Mouse (Mus musculus): ENCODE measurements around the gene Bglap. TPM values are rescaled to one million over a fixed set of nuclear protein-coding genes. Genes with fewer than 3 reads are reported as not detected.

Bglap gene
- polyA plus RNA-seq, 1 experiment from 2014 or later, result 18.4 TPM

- Histone ChIP-seq H3K9ac (no peak overlapping the region), H3K9me3 (replicated peaks) (no peaks in the 10 kb centered on the region), H3K27ac (replicated peaks) (no peak overlapping the region), H3K27me3 (no peaks in the 10 kb centered on the region), H3K4me2 (replicated peaks) (no peak overlapping the region), H3K4me1 (peaks cover 26% of the 10 kb centered on the region), H3K4me3 (replicated peaks) (no peak overlapping the region), H3K36me3 (peaks cover 21% of the 10 kb centered on the region)
- 91% methylated on average over 7 of the region's 7 CpGs for WGBS
- no peak for ATAC-seq (ENCODE audit: insufficient number of reproducible peaks, low FRiP score, low TSS enrichment, low read depth)
These were observed 45.9 kb downstream of the Bglap start for GRCm38 (mm10) chr3:88338316-88338715.

- Histone ChIP-seq H3K27me3 (no peaks in the 10 kb centered on the region), H3K4me1 (peaks cover 26% of the 10 kb centered on the region), H3K4me3 (replicated peaks) (peak overlapping the region; percentile 91), H3K9me3 (replicated peaks) (no peaks in the 10 kb centered on the region), H3K4me2 (replicated peaks) (peak overlapping the region; percentile 72; the same call in 1 of the 2 replicates), H3K36me3 (peaks cover 13% of the 10 kb centered on the region), H3K27ac (replicated peaks) (peak overlapping the region; percentile 63; the same call in 1 of the 2 replicates), H3K9ac (no peak overlapping the region)
- 77% methylated on average over 11 of the region's 11 CpGs for WGBS
- no peak for ATAC-seq (ENCODE audit: insufficient number of reproducible peaks, low FRiP score, low TSS enrichment, low read depth)
These were observed 46.8 kb downstream of the Bglap start for GRCm38 (mm10) chr3:88337367-88338020.

GRCm38 (mm10) chr3:88336058-88337013 lies 47.9 kb downstream of the Bglap start, which contains the start of the genes Tmem79 and Smg5:
Tmem79 (minus strand) TSS chr3:88336148.
Smg5 (plus strand) TSS chr3:88336260.
- Histone ChIP-seq H3K4me1 (peaks cover 26% of the 10 kb centered on the region), H3K4me2 (replicated peaks) (peak within 1 kb of the TSS; percentile 72), H3K27me3 (no peaks in the 10 kb centered on the region), H3K9me3 (replicated peaks) (no peaks in the 10 kb centered on the region), H3K4me3 (replicated peaks) (peak within 1 kb of the TSS; percentile 91), H3K9ac (peak within 1 kb of the TSS; percentile 85), H3K36me3 (peaks cover 1% of the 10 kb centered on the region; the same call in 1 of the 2 replicates), H3K27ac (replicated peaks) (peak within 1 kb of the TSS; percentile 97)
- WGBS, result 1% methylated on average over 64 of the region's 66 CpGs
- ATAC-seq (ENCODE audit: insufficient number of reproducible peaks, low FRiP score, low TSS enrichment, low read depth), result peak; percentile 91

- Histone ChIP-seq H3K9ac (peak overlapping the region; percentile 73), H3K9me3 (replicated peaks) (no peaks in the 10 kb centered on the region), H3K36me3 (no peaks in the 10 kb centered on the region), H3K4me3 (replicated peaks) (peak overlapping the region; percentile 91), H3K4me2 (replicated peaks) (peak overlapping the region; percentile 72), H3K27ac (replicated peaks) (peak overlapping the region; percentile 97), H3K4me1 (peaks cover 26% of the 10 kb centered on the region), H3K27me3 (no peaks in the 10 kb centered on the region)
- ATAC-seq (ENCODE audit: insufficient number of reproducible peaks, low FRiP score, low TSS enrichment, low read depth), result peak; percentile 37
- WGBS, result under 1% methylated on average over 27 of the region's 27 CpGs
These were observed 48.7 kb downstream of the Bglap start for GRCm38 (mm10) chr3:88335436-88336053.

GRCm38 (mm10) chr3:88334902-88335435 lies 49.3 kb downstream of the Bglap start:
- WGBS, result 26% methylated on average over 3 of the region's 3 CpGs
- Histone ChIP-seq H3K27me3 (no peaks in the 10 kb centered on the region), H3K9me3 (replicated peaks) (no peaks in the 10 kb centered on the region), H3K9ac (peak overlapping the region; percentile 73), H3K36me3 (no peaks in the 10 kb centered on the region), H3K27ac (replicated peaks) (peak overlapping the region; percentile 97), H3K4me3 (replicated peaks) (peak overlapping the region; percentile 91), H3K4me2 (replicated peaks) (peak overlapping the region; percentile 72), H3K4me1 (peaks cover 26% of the 10 kb centered on the region)
- no peak for ATAC-seq (ENCODE audit: insufficient number of reproducible peaks, low FRiP score, low TSS enrichment, low read depth)

DNA sequence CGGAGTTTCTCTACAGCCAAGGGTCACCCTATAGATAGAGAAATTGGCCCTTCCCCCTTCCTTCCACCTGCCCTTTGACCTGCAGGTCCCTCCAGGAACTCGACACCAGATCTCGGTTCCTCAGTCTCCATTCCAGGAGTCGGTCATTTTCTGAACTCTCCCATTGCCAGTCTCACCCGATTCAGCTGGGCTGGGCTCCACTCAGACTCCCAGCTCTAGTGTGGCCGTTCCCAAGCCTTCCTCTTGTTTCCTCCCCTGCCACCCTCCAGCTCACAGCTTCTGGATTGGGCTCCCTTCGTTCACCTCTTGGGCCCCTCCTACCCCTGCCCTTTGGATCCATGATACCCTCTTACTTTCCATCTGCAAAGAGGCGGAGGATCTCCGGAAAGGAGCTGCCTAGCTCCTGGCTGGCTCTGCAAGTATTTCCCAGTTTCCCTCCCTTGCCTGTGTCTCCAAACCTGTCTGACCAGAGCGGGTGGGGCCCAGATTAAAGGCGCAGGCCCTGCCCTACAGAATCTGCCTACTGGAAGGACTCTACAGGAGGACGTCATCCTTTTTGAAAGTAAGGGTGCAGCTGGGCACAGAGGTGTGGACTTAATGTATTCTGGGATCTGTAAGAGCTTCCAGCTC lies 50.1 kb downstream of the Bglap start:
- peak overlapping the region; percentile 32 for H3K4me3 ChIP-seq (replicated peaks)
- no peaks in the 10 kb centered on the region for H3K27me3 ChIP-seq
- H3K27ac ChIP-seq (replicated peaks), result peak overlapping the region; percentile 97
- H3K36me3 ChIP-seq, result 0 out of 2 replicates have a peak, but pooled peaks cover 4% of the 10 kb centered on the region
- WGBS, result 40% methylated on average over 12 of the region's 12 CpGs
- peak overlapping the region; percentile 72 for H3K4me2 ChIP-seq (replicated peaks)
- H3K4me1 ChIP-seq, result peaks cover 26% of the 10 kb centered on the region
- no peaks in the 10 kb centered on the region for H3K9me3 ChIP-seq (replicated peaks)
- H3K9ac ChIP-seq, result 0 out of 2 replicates have a peak overlapping the region, but pooled peaks have one; percentile 1
- no peak for ATAC-seq (ENCODE audit: insufficient number of reproducible peaks, low FRiP score, low TSS enrichment, low read depth)

Other genes starting within 250 kb of the Bglap start
- gene Mef2d, start 242.1 kb downstream of the Bglap start, polyA plus RNA-seq (2015; fragmentation: Nextera tagmentation; extraction: Ambion mirVana), result 31.0 and 31.1 TPM in 2 replicates
- 15.8 and 20.1 TPM in 2 replicates for gene Rhbg, start 129.8 kb downstream of the Bglap start, polyA plus RNA-seq (2015; fragmentation: Nextera tagmentation; extraction: Ambion mirVana)
- gene Gm38392, start 97.3 kb downstream of the Bglap start, polyA plus RNA-seq (2015; fragmentation: Nextera tagmentation; extraction: Ambion mirVana), result 0.60 and 2.2 TPM in 2 replicates
- gene Tsacc, start 87.5 kb downstream of the Bglap start, polyA plus RNA-seq (2015; fragmentation: Nextera tagmentation; extraction: Ambion mirVana), result 14.3 and 16.3 TPM in 2 replicates
- 443 TPM in 2 replicates for gene Cct3, start 87.3 kb downstream of the Bglap start, polyA plus RNA-seq (2015; fragmentation: Nextera tagmentation; extraction: Ambion mirVana)
- 212 and 214 TPM in 2 replicates for gene Glmp, start 59.4 kb downstream of the Bglap start, polyA plus RNA-seq (2015; fragmentation: Nextera tagmentation; extraction: Ambion mirVana)
- gene Tmem79, start 48.3 kb downstream of the Bglap start, polyA plus RNA-seq (2015; fragmentation: Nextera tagmentation; extraction: Ambion mirVana), result 26.0 and 27.1 TPM in 2 replicates
- gene Smg5, start 48.2 kb downstream of the Bglap start, polyA plus RNA-seq (2015; fragmentation: Nextera tagmentation; extraction: Ambion mirVana), result 41.8 and 48.6 TPM in 2 replicates
- gene Paqr6, start 19.9 kb downstream of the Bglap start, polyA plus RNA-seq (2015; fragmentation: Nextera tagmentation; extraction: Ambion mirVana), result 8.3 and 10.1 TPM in 2 replicates
- gene Bglap3, start 11.7 kb downstream of the Bglap start, polyA plus RNA-seq (2015; fragmentation: Nextera tagmentation; extraction: Ambion mirVana), result 19.8 and 20.4 TPM in 2 replicates
- gene Bglap2, start 5.8 kb downstream of the Bglap start, polyA plus RNA-seq (2015; fragmentation: Nextera tagmentation; extraction: Ambion mirVana), result 13.8 and 15.5 TPM in 2 replicates
- 96.0 and 108 TPM in 2 replicates for gene Pmf1, start 25.9 kb upstream of the Bglap start, polyA plus RNA-seq (2015; fragmentation: Nextera tagmentation; extraction: Ambion mirVana)
- gene Slc25a44, start 40.7 kb upstream of the Bglap start, polyA plus RNA-seq (2015; fragmentation: Nextera tagmentation; extraction: Ambion mirVana), result 16.3 and 17.9 TPM in 2 replicates
- 18.5 and 21.9 TPM in 2 replicates for gene Sema4a, start 76.7 kb upstream of the Bglap start, polyA plus RNA-seq (2015; fragmentation: Nextera tagmentation; extraction: Ambion mirVana)
- gene Lmna, start 125.5 kb upstream of the Bglap start, polyA plus RNA-seq (2015; fragmentation: Nextera tagmentation; extraction: Ambion mirVana), result 625 and 678 TPM in 2 replicates
- 22.5 and 22.8 TPM in 2 replicates for gene Mex3a, start 147.9 kb upstream of the Bglap start, polyA plus RNA-seq (2015; fragmentation: Nextera tagmentation; extraction: Ambion mirVana)
- gene Rab25, start 163.8 kb upstream of the Bglap start, polyA plus RNA-seq (2015; fragmentation: Nextera tagmentation; extraction: Ambion mirVana), result 96.3 and 107 TPM in 2 replicates
- 183 and 199 TPM in 2 replicates for gene Lamtor2, start 168.6 kb upstream of the Bglap start, polyA plus RNA-seq (2015; fragmentation: Nextera tagmentation; extraction: Ambion mirVana)
- gene Ubqln4, start 169.3 kb upstream of the Bglap start, polyA plus RNA-seq (2015; fragmentation: Nextera tagmentation; extraction: Ambion mirVana), result 44.4 and 47.6 TPM in 2 replicates
- gene Ssr2, start 191.4 kb upstream of the Bglap start, polyA plus RNA-seq (2015; fragmentation: Nextera tagmentation; extraction: Ambion mirVana), result 339 and 341 TPM in 2 replicates
- gene Arhgef2, start 221.5 kb upstream of the Bglap start, polyA plus RNA-seq (2015; fragmentation: Nextera tagmentation; extraction: Ambion mirVana), result 96.6 and 97.9 TPM in 2 replicates

Measured in embryonic facial prominence, embryonic 15.5 days (tissue).